Mouse (Mus musculus): Measurements from ENCODE around the gene Ifitm5. TPM values are rescaled to one million over a fixed set of nuclear protein-coding genes. Genes with fewer than 3 reads are reported as not detected.

The Ifitm5 gene
- total RNA-seq, 2 experiments from 2014 or later, result 0.54 to 6.9 TPM

DNA sequence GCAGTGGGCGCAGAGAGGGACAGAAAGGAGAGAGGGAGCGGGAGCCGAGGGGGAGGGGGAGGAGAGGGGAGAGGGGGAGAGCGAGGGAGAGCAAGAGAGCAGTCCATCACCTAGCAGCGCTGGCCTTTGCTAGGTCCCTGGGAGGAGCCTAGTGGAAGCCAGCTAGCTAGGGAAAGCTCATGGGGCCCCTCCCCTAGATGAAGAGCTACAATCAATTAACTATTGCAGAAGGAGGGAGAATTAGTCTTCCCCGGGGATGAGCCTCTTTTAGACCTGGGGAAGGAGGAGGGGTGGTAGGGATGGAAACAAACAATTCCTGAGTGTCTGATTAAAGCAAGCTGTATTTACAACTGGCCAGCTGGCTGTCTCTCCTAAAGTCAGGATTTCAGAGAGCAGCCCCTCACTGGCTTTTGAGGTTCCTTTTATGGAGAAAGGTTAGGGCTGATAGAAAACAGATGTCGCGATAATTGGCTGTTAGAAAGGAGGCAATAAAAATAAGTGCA lies 10.4 kb downstream of the Ifitm5 start:
- no peak for DNase-seq

DNA sequence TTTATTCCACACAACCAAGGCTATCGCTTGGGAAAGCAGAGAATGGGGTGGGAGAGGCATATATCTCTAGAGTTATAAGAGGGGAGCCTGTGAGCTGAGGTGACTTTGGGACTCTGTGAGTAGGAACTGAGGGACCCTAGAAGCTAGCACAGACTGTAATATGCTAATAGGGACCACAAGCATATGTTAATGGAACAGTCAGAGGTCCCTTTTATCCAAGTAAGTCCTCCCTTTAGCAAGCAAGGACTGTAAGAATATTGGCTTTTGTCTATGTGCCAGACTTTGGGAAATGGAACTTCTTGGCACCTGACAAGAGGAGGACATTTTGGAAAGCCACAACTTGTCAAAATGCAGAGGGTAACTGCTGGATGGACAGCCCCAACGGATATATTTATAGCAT lies 11.2 kb downstream of the Ifitm5 start:
- DNase-seq, result no peak

DNA sequence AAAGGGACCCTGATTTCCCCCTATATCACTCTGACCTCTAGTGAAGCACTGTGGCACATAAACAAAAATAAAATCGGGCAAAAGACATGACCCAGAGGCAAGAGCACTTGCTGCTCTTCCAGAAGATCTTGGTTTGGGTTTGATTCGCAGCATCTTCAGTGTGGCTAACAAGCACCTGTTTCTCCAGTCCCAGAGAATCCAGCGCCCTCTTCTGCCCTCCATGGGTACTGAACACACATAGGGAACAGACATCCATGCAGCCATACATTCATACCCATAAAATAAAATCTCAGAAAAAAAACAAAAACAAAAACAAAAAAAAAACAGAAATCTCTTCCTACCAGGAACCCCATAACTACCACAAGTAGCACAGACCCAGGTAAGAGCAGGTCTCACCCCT lies 11.7 kb downstream of the Ifitm5 start:
- no peak for DNase-seq

DNA sequence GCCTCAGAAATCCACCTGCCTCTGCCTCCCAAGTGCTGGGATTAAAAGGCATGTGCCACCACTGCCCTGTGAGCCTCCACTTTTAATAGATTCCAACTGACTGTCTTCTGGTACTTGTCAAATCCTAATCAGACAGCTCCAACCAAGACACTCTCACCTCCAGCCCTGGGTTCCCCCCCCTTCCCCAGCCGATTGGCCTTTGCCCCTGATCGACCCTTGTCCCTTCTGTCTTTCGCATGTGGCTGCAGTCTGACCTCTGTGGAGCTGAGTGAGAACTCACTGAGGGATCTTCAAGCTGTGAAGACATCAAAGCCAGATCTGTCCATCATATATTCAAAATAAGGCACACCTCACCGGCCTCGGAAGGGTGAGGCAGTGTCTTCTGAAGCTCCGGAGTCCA lies 22.9 kb downstream of the Ifitm5 start:
- no peak for DNase-seq

DNA sequence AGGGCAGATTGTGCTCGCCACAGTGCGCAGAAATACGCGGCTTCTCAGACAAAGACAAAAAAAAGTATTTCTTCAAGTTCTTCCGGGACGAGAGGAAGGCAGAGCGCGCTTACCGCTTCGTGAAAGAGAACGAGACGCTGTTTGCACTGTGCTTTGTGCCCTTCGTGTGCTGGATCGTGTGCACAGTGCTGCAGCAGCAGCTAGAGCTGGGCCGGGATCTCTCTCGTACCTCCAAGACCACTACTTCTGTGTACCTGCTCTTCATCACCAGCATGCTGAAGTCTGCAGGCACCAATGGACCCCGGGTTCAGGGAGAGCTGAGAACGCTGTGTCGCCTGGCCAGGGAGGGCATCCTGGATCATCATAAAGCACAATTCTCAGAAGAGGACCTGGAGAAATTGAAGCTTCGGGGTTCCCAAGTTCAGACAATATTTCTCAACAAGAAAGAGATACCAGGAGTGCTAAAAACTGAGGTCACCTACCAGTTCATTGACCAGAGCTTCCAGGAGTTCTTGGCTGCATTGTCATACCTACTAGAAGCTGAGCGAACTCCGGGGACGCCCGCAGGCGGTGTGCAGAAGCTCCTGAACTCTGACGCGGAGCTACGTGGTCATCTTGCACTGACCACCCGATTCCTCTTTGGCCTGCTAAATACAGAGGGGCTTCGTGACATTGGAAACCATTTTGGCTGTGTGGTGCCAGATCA lies 26.9 kb downstream of the Ifitm5 start:
- DNase-seq, result no peak

DNA sequence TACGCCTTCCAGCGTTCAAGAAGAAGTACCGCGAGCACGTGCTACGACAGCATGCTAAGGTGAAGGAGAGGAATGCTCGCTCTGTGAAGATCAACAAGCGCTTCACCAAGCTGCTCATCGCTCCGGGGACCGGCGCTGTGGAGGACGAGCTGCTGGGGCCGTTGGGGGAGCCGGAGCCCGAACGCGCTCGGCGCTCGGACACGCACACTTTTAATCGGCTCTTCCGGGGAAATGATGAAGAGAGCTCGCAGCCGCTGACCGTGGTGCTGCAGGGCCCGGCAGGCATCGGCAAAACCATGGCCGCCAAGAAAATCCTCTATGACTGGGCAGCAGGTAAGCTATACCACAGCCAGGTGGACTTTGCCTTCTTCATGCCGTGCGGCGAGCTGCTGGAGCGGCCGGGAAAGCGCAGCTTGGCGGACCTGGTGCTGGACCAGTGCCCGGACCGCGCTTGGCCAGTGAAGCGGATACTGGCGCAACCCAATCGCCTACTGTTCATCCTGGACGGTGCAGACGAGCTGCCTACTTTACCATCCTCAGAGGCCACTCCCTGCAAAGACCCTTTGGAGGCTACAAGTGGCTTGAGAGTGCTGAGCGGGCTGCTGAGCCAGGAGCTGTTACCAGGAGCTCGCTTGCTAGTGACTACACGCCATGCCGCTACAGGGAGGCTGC lies 27.6 kb downstream of the Ifitm5 start:
- peak; percentile 66 for DNase-seq

DNA sequence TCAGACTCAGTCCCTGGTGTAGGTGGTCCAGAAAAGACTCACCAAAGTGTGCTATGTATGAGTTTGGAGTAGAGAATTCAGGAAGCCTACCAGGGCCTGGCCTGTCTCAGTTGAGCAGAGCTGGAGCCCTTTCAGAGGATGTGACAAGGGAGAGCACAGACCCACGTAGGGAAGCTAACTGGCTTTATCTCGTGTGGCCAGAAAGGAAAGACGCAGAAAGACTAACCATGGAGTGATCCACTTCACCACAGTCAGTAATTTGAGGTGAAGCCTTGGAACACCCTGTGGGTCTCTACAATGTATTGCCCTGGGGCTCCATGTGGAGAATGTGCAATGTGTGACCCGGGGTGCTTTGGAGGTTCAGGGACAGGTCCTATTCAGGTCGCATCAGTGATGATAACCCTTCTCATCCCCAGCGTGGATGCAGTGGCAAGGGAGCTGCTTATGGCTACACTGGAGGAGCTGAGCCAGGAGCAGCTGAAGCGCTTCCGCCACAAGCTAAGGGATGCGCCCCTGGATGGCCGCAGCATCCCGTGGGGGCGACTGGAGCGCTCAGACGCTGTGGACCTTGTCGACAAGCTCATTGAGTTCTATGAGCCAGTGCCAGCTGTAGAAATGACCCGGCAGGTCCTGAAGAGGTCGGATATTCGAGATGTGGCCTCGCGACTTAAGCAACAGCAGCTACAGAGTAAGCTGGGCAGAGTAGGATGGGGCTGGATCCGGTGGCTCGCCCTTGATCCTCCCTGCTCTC lies 28.7 kb downstream of the Ifitm5 start:
- no peak for DNase-seq

DNA sequence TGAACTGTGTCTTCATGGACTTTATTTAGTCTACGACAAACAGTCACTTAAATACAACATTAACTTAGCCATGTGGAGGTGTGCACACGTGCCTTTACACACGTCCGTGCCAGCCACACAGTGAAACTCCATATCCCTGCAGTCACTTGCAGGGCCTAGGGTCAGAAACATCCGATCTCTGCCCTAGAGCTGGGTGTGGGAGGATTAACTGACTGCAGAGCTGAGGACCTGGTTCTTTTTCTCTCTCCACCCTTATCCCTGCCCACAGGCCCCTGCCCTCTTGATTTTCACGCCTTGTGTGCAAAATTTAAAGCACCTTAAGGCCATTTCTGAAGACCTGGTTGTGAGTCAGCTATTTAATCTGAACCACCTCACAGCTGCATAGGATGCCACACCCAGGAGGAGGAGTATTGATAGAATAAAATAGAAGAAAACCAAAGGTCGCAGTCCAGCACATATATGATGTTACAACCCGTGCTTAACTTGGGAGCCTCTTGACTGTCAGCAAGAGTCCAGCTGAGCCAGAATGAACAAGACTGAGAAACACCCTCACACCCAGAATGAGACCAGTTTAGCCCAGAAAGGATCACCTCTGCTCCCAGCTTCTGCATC lies 29.6 kb downstream of the Ifitm5 start, which contains the start of gene Nlrp6:
Gene Nlrp6, plus strand, starts transcription at position 485 of the 612 bp plus-strand sequence.
- DNase-seq, result no peak

DNA sequence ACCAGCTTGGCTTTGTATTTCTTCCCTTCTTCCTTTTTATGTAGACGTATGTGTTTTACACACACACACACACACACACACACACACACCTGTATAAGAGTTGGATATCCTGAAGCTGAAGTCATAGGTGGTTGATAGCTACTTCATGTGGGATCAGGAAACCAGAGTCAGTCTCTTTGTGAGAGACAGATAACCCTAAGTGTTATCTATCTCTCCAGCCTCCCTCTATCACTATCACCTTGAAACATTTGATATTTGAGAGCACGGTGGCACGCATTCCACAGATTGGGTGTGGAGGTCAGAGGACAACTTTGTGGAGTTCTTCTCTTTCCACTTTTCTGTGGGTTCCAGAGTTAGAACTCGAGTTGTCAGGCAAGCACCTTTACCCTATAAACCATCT lies 30.2 kb downstream of the Ifitm5 start:
- no peak for DNase-seq

DNA sequence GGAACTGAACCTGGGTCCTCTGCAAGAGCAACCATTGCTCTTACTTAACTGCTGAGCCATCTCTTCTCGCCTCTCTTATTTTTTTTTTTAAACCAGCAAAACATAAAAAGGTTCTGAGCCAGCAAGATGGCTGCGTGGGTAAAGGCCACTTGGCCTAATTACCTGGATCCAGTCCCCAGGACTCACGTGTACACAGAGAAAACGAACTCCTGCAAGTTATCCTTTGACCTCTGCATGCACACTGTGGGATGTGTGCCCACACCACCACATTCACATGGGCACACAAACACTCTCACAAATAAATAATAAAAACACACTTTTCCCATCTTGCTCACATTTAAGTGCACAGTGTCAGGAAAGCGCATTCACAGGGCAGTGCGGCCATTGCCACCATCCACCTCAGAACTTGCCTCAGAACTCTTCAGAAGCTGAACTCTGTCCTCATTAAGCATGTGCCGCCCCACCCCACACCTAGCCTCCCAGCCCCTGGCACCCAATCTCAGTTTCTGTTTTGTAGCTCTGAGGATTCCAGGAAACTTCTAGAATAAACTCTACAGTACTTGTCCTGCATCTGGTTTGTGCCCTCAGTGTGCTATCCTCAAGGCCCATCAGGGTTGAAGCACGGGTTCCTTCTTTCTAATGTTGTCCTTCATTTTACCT lies 35.9 kb downstream of the Ifitm5 start:
- DNase-seq, result no peak

DNA sequence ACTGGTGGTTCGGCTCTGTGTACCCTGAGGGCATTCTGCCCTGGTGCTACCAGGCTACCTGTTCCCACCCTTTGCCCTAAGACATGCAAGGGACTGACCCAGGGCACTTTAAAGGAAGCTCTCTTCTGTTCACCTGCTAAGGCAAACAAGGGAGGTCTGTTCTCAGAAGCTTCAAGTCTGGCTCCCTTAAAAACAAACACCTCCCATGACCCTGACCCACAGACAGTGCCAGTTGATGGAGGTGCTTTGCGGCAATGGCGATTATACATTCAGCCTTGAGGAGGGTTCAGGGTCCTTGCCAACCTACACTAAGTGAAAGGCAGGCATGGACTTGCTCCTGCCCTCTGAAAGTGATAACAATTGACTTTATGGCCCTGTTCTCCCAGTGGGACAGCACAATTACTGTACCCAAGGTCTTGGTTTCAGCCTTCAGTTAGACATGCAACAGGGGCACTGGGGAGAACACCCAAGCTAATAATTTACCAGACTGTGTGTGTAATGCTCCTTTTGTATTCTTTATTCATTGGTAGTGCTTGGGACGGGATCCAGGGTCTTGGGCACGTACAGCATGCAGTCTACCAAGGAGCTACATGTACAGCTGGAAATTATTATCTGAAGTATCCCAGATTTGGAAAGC lies 37.1 kb downstream of the Ifitm5 start:
- no peak for DNase-seq

DNA sequence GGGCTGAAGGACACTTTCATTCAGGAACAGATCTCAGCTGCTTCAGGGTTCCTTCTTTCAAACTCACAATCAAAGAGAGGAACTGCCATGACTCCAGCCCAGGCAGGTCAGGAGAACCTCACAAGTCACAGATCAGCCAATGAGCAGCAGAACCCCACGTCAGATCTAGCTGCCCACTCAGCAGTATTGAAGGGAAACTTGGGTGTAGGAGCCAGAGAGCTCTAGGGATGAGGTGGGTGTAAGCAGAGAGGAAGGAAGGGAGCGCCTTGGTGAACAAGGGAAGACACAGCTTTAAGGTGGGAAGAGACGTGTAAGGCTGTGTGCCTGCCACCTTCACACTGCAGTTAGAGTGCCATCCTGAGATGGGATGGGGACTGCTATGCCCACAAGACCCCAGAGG lies 37.8 kb downstream of the Ifitm5 start:
- no peak for DNase-seq

DNA sequence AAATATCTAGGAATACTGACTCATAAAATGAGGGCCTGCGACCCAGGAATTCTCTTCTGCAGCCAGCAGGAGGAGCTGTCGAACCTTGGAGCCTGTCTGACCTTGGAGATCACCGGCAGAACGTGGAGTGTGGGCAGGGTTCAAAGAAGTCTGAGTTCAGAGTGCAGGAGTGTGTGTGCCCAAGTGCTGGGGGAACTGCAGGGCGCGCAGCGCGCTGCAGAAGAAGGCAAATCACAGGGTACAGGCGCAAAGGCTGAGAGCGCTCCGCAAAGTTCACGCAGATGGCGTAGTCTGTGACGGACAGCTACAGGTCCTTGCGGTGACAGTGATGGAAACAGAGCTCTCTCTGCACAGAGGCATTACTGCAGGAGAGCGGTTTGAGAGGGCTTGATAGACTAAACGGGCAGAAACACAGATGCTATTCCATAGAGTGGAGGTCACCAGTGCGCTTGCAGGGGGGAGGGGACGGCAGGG lies 41.4 kb downstream of the Ifitm5 start:
- peak; percentile 74 for DNase-seq

DNA sequence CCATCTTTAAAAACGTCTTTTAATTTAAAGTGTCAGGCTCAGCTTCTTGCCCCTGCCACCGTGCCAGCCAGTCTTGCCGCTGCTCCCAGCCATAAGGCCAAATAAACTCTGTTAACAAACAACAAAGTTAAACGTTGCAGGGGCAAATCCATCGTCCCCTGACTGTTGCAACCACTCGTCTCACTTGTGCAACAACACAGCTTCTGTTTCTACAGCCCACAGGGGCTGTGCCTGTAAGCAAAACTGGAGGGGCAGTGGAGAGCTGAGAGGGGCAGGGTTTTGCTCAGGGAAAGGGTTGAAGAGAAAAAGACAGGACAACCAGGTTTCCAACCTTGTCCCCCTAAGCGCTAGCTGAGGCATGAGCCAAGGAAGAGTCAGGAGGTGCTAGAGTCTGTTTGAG lies 41.9 kb downstream of the Ifitm5 start:
- DNase-seq, result no peak

DNA sequence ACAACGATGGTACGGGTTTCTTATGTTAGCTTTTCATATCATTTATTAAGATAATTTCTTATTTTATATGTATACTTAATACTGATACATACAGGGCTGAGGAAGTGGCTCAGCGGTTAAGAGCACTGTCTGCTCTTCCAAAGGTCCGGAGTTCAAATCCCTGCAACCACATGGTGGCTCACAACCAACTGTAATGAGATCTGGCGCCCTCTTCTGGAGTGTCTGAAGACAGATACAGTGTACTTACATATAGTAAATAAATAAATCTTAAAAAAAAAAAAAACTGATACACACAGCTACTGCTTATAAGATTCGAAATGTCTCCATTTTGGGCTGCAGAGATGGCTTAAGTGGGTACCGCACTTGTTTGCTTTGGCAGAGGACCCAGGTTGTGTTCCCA lies 42.4 kb downstream of the Ifitm5 start:
- DNase-seq, result no peak

DNA sequence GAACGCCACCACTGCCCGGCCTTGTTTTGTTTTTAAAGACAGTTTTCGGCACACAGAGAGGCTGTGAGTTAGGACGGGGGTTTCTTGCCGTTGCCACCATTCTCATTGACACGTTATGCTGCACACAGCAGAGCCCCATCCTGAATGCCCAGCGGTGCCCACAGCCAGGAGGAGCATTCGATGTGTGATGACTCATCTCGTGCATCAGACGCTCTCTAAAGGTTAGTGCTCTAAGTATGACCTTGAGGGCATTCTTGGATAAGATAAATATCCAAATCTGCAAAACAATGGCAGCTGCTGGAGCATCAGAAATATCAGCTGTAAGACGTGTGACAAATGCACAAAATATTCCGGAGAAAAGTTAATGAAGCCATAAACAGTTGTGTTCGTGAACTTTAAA lies 43.0 kb downstream of the Ifitm5 start:
- no peak for DNase-seq

DNA sequence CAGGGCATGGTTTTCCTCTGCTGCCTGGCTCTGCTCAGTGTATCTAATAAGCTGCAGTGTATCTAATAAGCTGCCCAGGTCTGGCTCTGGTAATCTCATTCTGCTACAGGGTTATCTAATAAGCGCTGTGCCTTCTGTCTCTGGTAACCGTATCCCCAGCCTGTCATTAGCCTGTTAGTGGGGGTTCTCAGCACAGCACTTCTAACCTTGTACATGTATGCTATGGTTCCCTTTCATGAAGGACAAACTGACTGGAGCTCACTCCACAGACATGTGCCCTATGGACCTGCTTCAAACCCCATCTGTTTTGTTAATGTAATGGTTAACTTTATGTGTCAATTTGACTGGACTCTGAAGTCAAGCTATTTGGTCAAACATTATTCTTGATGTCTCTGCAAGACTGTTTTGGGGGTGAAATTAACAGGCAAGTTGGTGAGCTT lies 44.4 kb downstream of the Ifitm5 start:
- no peak for DNase-seq

DNA sequence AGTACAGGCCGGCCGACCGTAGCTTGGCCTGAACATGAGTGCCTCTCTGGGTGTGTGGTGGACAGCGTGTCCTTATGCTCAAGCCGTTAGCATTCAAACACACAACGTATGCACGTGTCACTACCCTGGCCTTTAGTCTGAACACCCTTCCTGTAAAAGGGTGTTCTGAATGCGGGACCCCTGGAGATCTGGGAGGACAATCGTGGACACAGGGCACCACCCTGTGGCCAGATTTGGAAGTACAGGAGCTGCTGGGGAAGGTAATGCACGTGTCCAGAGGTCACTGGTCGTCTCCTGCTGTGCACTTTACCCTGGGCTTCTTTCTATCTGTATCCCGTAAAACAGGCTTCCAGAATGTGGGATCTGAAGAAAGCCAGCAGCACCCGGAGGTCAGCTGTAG lies 46.9 kb downstream of the Ifitm5 start:
- peak; percentile 87 for DNase-seq

DNA sequence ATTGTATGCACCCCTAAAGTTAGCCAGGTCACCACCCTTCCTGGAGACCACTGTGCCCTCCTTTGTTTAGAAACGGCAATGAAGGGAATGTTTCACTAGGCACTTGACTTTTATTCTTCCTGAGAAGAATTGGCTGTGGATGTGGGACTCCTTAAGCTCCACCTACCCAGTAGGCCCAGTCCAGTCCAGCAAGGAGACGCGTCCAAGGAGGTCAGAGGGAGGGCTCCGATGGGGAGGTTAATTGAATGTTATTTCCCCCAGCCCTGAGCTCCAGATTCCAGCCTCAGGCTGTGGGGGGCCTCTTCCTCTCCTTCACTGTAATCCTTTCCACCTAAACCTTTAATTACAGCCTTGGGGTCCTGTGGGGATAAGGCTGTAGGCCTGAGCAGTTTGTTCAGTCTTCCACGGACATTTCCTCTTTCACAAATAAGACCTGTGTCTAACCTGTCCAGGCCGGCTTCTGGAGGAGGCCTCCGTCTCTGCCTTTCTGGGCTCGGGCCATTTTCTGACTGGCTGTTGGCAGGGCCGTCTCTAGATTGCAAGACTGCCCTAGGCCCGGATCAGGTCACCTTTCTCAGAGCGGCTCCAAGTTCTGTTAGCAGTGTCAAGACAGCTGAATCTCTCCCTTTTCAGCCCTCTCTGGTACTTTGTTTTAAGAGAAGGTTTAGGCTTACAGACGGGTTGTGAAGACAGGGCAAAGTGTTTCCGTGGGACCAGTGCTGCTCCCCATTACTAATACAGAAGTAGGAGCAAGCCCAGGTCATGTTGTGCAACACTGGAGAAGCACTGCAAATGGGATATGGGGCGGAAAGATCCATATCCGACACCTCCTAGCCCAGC lies 47.8 kb downstream of the Ifitm5 start:
- DNase-seq, result peak; percentile 60

DNA sequence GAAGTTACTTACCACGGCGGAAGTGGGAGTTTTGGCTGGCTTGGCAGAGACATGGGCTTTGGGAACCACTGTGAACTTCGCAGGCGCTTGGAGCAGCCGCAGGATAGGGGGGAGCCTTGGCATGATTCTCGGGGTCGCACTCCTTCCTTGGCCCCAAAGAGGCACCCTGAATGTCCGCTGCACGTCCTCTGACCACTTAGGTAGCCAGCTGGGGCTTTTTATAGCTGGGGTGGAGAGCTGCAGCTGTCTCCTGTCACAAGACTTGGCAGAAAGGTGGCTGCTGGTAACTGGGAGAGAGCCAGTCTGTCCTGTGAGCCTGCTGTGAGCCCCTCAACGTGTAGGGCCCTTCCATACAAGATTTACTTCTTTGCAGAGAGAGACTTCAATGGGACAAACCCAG lies 49.9 kb downstream of the Ifitm5 start, which contains the start of gene Cox8b:
Gene Cox8b, minus strand, starts transcription at position 227 of the 400 bp plus-strand sequence.
- peak; percentile 56 for DNase-seq
